Mouse (Mus musculus): ENCODE measurements at regions not wholly inside any gene's neighbourhood (a gene's known extent, or its start where the extent isn't known, plus 50 kb on each side); places are given as distances from the start of the nearest gene placed in this dataset.

- no peak for TF ChIP-seq CTCF (IDR thresholded peaks at IDR 0.05; ENCODE audit: low read depth)
- Histone ChIP-seq H3K4me3 (ENCODE audit: low read length) (no peak overlapping the region), H3K36me3 (ENCODE audit: insufficient read depth, low read length) (no peaks in the 10 kb centered on the region), H3K27me3 (ENCODE audit: insufficient read depth, low read length) (no peaks in the 10 kb centered on the region), H3K4me2 (ENCODE audit: low read depth, low read length) (no peak overlapping the region), H3K9ac (replicated peaks; ENCODE audit: low read length) (no peak overlapping the region), H3K9me3 (ENCODE audit: low read length) (no peaks in the 10 kb centered on the region), H3K27ac (no peak overlapping the region), H3K4me1 (ENCODE audit: insufficient read depth, low read length) (peaks cover 6% of the 10 kb centered on the region; the same call in 1 of the 2 replicates)
- DNase-seq (ENCODE audit: low spot score) (no peak), ATAC-seq (no peak)
- WGBS, result 80% methylated on average over 7 of the region's 7 CpGs
Measured at GRCm38 (mm10) chr15:36689881-36690280, 317.7 kb downstream of the Zfp706 start.

GRCm38 (mm10) chr15:36689301-36689700 lies 318.3 kb downstream of the Zfp706 start:
- Histone ChIP-seq H3K27me3 (ENCODE audit: insufficient read depth, low read length) (no peaks in the 10 kb centered on the region), H3K4me3 (ENCODE audit: low read length) (no peak overlapping the region), H3K4me2 (ENCODE audit: low read depth, low read length) (no peak overlapping the region), H3K4me1 (ENCODE audit: insufficient read depth, low read length) (peaks cover 6% of the 10 kb centered on the region; the same call in 1 of the 2 replicates), H3K9me3 (ENCODE audit: low read length) (no peaks in the 10 kb centered on the region), H3K36me3 (ENCODE audit: insufficient read depth, low read length) (no peaks in the 10 kb centered on the region), H3K9ac (replicated peaks; ENCODE audit: low read length) (no peak overlapping the region), H3K27ac (no peak overlapping the region)
- DNase-seq (ENCODE audit: low spot score) (no peak), ATAC-seq (no peak)
- TF ChIP-seq CTCF (IDR thresholded peaks at IDR 0.05; ENCODE audit: low read depth), result no peak
- WGBS, result 78% methylated on average over 3 of the region's 3 CpGs

GRCm38 (mm10) chr15:36688051-36688754 lies 319.4 kb downstream of the Zfp706 start:
- Histone ChIP-seq H3K4me3 (ENCODE audit: low read length) (no peak overlapping the region), H3K4me1 (ENCODE audit: insufficient read depth, low read length) (peaks cover 6% of the 10 kb centered on the region; the same call in 1 of the 2 replicates), H3K36me3 (ENCODE audit: insufficient read depth, low read length) (no peaks in the 10 kb centered on the region), H3K9me3 (ENCODE audit: low read length) (no peaks in the 10 kb centered on the region), H3K27me3 (ENCODE audit: insufficient read depth, low read length) (no peaks in the 10 kb centered on the region), H3K9ac (replicated peaks; ENCODE audit: low read length) (no peak overlapping the region), H3K27ac (no peak overlapping the region), H3K4me2 (ENCODE audit: low read depth, low read length) (peak overlapping the region; percentile 26; the same call in 1 of the 2 replicates)
- 15% methylated on average over 17 of the region's 17 CpGs for WGBS
- TF ChIP-seq CTCF (IDR thresholded peaks at IDR 0.05; ENCODE audit: low read depth), result no peak
- DNase-seq (ENCODE audit: low spot score), result no peak
- no peak for ATAC-seq

- H3K9me3 ChIP-seq (ENCODE audit: low read length), result no peaks in the 10 kb centered on the region
- 86% methylated on average over 7 of the region's 7 CpGs for WGBS
- H3K36me3 ChIP-seq (ENCODE audit: insufficient read depth, low read length), result no peaks in the 10 kb centered on the region
- no peak overlapping the region for H3K9ac ChIP-seq (replicated peaks; ENCODE audit: low read length)
- no peak overlapping the region for H3K27ac ChIP-seq
- DNase-seq (ENCODE audit: low spot score), result no peak
- H3K27me3 ChIP-seq (ENCODE audit: insufficient read depth, low read length), result no peaks in the 10 kb centered on the region
- H3K4me3 ChIP-seq (ENCODE audit: low read length), result no peak overlapping the region
- no peak overlapping the region for H3K4me2 ChIP-seq (ENCODE audit: low read depth, low read length)
- peaks cover 6% of the 10 kb centered on the region; the same call in 1 of the 2 replicates for H3K4me1 ChIP-seq (ENCODE audit: insufficient read depth, low read length)
- ATAC-seq, result no peak
- no peak for TF ChIP-seq CTCF (IDR thresholded peaks at IDR 0.05; ENCODE audit: low read depth)
Measured at GRCm38 (mm10) chr15:36684684-36685083, 322.9 kb downstream of the Zfp706 start.

- no peak for ATAC-seq
- H3K9me3 ChIP-seq (ENCODE audit: low read length), result no peaks in the 10 kb centered on the region
- 58% methylated on average over 6 of the region's 6 CpGs for WGBS
- no peaks in the 10 kb centered on the region for H3K36me3 ChIP-seq (ENCODE audit: insufficient read depth, low read length)
- no peak for DNase-seq (ENCODE audit: low spot score)
- H3K4me2 ChIP-seq (ENCODE audit: low read depth, low read length), result no peak overlapping the region
- H3K4me1 ChIP-seq (ENCODE audit: insufficient read depth, low read length), result no peaks in the 10 kb centered on the region
- H3K27me3 ChIP-seq (ENCODE audit: insufficient read depth, low read length), result no peaks in the 10 kb centered on the region
- H3K27ac ChIP-seq, result no peak overlapping the region
- H3K4me3 ChIP-seq (ENCODE audit: low read length), result no peak overlapping the region
- no peak overlapping the region for H3K9ac ChIP-seq (replicated peaks; ENCODE audit: low read length)
- TF ChIP-seq CTCF (IDR thresholded peaks at IDR 0.05; ENCODE audit: low read depth), result no peak
Measured at GRCm38 (mm10) chr15:36682832-36683231, 324.7 kb downstream of the Zfp706 start.

GRCm38 (mm10) chr15:36682159-36682558 lies 325.4 kb downstream of the Zfp706 start:
- 74% methylated on average over 5 of the region's 5 CpGs for WGBS

More at GRCm38 (mm10) chr15:36682159-36682558, 325.4 kb downstream of the Zfp706 start:
- Histone ChIP-seq H3K27me3 (ENCODE audit: insufficient read depth, low read length) (no peaks in the 10 kb centered on the region), H3K4me2 (ENCODE audit: low read depth, low read length) (no peak overlapping the region), H3K9ac (replicated peaks; ENCODE audit: low read length) (no peak overlapping the region), H3K4me3 (ENCODE audit: low read length) (no peak overlapping the region), H3K9me3 (ENCODE audit: low read length) (no peaks in the 10 kb centered on the region), H3K27ac (no peak overlapping the region), H3K36me3 (ENCODE audit: insufficient read depth, low read length) (no peaks in the 10 kb centered on the region), H3K4me1 (ENCODE audit: insufficient read depth, low read length) (no peaks in the 10 kb centered on the region)
- TF ChIP-seq CTCF (IDR thresholded peaks at IDR 0.05; ENCODE audit: low read depth), result no peak
- DNase-seq (ENCODE audit: low spot score) (no peak), ATAC-seq (no peak)

All from hindbrain, postnatal 0 days (tissue).